Mouse (Mus musculus) cerebellum, adult 2 months (tissue): ENCODE results near the gene Palld.

Experiments used
- CTCF ChIP-seq: fragments of 200-500 bp; IDR thresholded peaks from 2 replicates; pipeline ENCODE4 v1.5.1; 2011; ENCODE audit warnings: low read depth, mild to moderate bottlenecking, control low read depth, low read length, moderate library complexity, borderline replicate concordance; ENCODE audit not compliant: insufficient read depth
- POLR2A ChIP-seq: fragments of 200-500 bp; IDR thresholded peaks from 2 replicates; pipeline ENCODE4 v1.6.1; 2011; ENCODE audit warnings: low read length, control low read depth, borderline replicate concordance; ENCODE audit not compliant: insufficient read depth

DNA sequence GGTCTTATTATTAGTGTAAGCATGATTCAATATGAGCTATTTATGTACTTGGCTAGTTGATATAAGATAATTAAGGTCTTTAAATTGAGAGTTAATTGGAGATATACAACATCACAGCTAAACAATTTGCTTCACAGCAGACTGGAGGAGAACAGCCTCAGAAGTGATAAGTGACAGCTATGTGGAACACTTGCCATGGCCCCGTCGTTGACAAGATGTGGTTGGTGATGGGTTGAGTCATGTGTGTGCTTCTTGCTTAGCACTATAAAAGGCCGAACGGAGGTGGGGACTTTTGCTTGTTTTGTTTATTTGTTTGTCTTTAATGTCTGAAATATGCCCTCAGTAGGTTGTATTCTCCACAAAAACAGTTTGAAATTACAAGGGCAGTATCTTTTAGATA is 51.2 kb downstream of the Palld start:
- TF ChIP-seq POLR2A (no peak), CTCF (no peak)
